Mouse (Mus musculus) Muller cell, postnatal 12 days (primary cell): ENCODE results near the gene B3gntl1.
"Not testable (repeated sequence)": the region's sequence is repeated elsewhere in the genome, so short reads cannot be mapped to it uniquely, and the experiment has no call there.

Experiments
- DNase-seq: peaks from one replicate; pipeline ENCODE4 v3.0.0-alpha.2; 2015; ENCODE audit errors: inconsistent ontology term

B3gntl1 gene

GRCm38 (mm10) chr11:121685491-121686001 lies 12.6 kb upstream of the B3gntl1 start:
- DNase-seq = no peak

DNA sequence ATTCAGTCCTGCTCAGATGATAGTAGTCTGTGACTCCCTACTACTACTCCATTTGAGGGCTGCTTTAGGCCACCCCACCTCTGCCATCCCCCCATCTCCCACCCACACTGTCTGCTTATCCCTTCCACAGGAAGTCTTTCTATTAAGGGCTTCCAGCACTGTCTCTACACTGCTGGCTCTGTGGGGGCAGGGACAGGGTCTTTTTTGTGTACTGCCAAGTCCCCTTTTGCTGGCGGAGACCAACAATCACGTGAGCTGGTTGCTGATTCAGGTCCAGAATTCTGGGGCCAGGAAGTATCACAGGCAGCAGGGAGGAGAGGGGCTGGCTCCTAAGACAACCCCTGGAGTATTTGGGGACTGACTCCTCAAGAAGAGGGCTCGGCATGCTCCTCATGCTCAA lies 10.3 kb upstream of the B3gntl1 start:
- DNase-seq = no peak

DNA sequence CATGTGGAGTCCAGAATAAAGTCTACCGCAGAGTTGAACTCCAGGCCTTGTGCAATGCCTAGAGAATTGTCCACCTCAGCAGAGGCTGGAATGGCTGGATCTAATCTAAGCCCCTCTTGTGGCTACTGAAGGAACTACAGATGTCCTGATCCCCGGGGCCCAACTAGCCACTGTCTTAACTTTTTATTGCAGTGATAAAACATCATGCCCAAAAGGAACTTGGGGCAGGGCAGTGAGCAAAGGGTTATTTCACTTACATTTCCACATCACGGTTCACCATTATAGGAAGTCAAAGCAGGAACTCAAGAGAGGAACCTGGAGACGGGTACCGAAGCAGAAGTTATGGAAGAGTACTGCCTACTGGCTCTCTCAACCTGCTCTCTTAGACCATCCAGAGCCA lies 7.8 kb upstream of the B3gntl1 start:
- no peak for DNase-seq

DNA sequence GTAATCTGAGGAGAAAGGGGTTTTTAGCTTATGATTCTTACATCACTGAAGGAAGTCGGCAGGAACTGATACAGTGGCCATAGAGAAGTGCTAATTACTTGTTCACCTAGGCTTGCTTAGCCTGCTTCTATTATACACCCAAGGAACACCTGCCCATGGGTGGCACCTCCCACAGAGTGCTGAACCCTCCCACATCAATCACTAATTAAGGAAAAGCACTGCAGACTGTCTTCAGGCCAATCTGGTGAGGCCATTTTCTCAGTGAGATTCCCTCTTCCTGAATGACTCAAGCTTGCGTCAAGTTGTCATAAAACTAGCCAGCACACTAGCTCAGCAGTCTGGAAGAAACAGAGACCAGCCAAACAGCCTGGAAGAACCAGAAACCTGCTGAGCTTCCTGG lies 6.6 kb upstream of the B3gntl1 start:
- no peak for DNase-seq

GRCm38 (mm10) chr11:121676836-121677235 lies 3.9 kb upstream of the B3gntl1 start:
- DNase-seq = no peak

- DNase-seq = no peak
These were observed 676 bp upstream of the B3gntl1 start for GRCm38 (mm10) chr11:121673629-121674028.

DNA sequence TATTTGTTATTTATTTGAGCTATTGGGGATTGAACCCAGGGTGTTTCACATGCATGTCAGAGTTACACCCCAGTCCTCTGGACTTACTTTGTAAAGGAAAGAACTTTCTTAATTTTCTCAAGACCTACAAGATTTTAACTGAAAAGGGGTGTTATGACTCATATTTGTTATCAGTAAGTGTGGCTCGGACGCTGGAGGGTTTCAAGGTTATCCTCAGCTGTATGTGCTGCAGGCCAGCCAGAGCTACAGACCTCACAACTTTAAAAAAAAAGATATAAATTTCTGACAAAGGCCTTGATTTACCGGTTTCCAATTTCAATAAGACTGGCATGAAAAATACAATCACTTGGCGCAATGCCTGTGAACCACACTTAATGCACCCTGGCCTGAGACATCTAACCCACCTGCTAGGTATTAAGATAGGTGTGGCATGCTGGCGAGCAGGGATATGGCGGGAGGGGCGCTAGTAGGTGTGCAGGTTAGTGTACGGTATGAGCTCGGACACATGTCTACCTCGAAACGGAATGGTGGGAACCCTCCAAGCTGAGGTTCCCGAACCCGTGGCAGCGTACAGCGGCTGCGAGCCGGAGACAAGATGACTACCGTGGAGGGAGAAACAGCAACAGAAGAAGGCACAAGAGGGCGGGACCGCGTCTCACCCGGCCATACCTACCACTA lies 502 bp downstream of the B3gntl1 start:
- no peak for DNase-seq

- no peak for DNase-seq
These were observed 2.0 kb downstream of the B3gntl1 start for GRCm38 (mm10) chr11:121670926-121671325.

GRCm38 (mm10) chr11:121668776-121669175 lies 4.2 kb downstream of the B3gntl1 start:
- DNase-seq = no peak

- DNase-seq = no peak
These were observed 5.4 kb downstream of the B3gntl1 start for GRCm38 (mm10) chr11:121667541-121667940.

DNA sequence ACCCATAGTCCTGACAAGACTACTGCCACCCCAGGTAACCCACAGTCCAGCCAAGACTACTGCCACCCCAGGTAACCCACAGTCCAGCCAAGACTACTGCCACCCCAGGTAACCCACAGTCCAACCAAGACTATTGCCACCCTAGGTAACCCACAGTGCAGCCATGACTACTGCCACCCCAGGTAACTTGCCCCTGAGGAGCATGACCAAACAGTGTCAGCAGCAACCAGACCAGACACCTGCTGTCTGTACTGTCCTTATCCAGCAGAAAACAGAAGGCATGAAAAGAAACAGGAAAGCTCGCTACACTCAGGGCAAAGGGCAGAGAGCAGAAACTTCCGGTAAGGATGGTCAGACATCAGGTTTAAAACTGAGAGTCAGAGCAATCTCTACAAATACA lies 11.8 kb downstream of the B3gntl1 start:
- DNase-seq = no peak

DNA sequence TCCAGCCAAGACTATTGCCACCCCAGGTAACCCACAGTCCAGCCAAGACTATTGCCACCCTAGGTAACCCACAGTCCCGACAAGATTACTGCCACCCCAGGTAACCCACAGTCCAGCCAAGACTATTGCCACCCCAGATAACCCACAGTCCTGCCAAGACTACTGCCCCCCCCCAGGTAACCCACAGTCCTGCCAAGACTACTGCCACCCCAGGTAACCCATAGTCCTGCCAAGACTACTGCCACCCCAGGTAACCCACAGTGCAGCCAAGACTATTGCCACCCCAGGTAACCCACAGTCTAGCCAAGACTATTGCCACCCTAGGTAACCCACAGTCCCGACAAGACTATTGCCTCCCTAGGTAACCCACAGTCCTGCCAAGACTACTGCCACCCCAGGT lies 12.3 kb downstream of the B3gntl1 start:
- not testable (repeated sequence) for DNase-seq

- DNase-seq = no peak
These were observed 14.8 kb downstream of the B3gntl1 start for GRCm38 (mm10) chr11:121658151-121658550.

- no peak for DNase-seq
These were observed 17.0 kb downstream of the B3gntl1 start for GRCm38 (mm10) chr11:121655807-121656511.

DNA sequence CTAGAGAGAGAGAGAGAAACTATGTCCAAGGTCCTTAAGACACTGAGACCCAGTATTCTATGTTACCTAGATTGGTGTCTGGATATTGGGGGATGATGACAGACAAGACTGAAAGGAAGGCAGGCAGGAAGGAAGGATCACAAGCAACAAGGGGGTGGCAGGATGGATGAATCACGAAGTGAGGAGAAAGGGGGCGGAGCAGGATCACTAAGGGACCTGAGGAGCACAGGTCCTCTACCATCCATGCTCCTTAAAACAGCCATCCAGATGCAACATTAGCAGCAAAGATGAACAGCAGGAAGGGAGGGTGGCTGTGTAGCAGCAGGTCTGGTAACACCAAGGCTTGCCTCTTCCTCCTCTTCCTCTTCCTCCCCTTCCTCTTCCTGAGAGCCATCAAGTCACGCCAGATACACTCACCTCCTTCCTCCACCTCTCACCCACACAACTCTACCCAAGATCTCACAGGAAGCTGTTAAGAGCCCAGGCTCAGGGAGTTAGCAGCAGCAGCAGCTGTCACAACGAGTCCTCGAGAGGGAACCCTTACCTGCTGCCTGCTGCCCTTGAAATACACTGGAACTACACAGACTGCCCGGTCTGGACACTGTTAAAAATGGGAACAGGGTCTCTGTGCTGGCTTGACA lies 17.7 kb downstream of the B3gntl1 start:
- no peak for DNase-seq

GRCm38 (mm10) chr11:121654406-121654945 lies 18.5 kb downstream of the B3gntl1 start:
- no peak for DNase-seq

- no peak for DNase-seq
These were observed 19.3 kb downstream of the B3gntl1 start for GRCm38 (mm10) chr11:121653631-121654030.

DNA sequence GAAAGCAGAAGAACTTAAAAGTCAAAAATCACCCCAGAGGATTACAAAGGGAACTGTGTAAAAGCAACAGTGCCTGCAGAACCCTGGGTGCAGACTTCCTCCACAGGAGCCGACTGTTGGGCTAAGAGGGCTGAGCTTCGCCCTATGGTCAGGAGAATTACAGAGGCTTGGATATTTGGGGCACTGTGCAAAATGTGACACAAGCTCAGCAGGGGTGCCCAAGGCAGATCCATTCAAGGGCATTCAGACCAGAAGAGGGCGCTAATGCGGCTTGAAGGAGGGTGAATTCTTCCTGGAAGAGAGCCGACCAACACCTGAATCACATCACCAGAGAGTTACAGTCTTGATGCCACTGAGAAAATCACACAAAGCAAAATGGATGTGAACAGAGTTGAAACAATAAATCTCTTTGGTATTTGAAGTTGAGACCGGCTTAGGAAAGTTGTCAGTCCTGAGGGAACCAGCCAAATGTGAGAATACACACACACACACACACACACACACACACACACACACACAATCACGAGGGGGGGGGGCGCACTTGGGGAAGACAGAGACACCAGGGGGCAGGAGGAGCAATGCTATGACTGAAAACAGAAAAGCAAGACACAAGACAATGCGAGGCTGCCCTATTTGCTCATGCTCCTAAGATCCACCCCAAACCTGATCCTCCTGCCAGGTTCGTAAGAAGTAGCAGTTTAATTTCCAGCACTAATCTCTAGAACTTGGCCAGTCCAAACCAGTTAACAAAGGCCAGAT lies 20.2 kb downstream of the B3gntl1 start:
- no peak for DNase-seq

DNA sequence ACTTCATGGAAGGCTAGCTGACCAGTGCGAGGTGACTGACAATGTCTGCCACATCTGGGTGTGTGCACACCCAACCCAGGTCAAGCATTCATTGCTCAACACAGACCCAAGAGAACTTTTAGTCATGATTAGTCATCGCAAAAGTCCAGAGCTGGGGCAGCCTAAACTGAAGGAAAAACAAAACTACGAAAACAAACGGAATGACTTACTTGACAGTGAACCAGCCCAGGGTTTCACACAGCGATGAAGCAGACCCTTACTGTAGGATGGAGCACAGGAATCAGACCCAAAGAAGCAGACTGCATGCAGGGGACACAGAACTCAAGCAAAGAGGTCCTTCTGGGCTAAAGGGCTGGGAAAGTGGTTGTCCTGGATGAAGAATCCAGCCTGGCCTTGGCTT lies 21.0 kb downstream of the B3gntl1 start:
- no peak for DNase-seq

DNA sequence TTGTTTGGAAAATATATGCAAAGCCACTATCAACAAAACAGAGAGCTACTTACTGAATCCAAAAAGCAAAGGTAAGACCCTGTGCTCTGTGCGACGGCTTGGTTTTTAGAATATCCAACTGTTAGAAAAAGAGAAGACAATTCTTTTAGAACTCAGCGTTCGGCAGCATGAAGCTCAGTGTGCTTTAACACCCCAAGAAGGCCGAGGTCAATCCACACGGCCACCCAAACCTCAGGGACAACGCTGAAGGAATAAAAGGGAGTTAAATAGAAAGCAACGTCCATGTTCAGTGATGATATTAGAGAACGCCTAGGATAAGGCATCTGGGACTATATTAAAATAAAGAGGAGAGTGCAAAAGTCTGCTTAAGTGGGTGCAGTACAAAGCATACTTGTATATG lies 21.4 kb downstream of the B3gntl1 start:
- no peak for DNase-seq

DNA sequence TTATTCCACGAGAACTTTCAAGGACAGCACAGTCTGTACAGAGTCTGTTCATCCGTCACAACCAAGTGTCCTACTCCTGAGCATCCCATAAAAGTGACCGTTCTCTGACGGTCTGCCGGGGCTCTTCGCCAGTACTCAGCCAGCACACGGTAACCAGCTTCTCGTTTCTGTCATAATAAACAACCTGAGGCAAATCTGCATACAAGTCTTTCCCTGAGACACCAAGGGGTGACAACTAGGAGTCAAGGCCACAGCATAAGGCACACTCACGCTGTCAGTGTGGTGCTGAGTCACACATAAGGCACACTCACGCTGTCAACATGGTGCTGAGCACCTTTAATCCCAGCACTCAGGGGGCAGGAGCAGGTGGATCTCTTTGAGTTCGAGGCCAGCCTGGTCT lies 22.3 kb downstream of the B3gntl1 start:
- no peak for DNase-seq

DNA sequence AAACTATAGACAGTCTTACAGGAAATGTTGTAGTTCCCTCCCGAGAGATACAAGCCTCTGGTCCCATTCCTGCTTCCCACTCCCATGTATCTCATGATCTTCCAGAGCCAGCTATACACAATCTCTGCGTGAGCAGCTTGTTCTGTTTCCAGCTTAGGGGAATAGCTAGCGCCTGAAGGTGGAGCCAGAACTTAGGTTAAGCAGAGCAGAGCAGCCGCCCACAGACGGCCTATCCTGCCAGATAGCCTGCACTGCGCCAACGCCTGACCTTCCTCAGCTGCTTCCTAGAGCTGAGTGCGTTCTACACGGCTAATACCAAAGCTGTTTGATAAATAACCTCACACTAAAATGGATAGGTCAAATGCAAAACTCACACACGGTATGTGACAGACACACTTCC lies 23.1 kb downstream of the B3gntl1 start:
- no peak for DNase-seq
